Mouse (Mus musculus): ENCODE data around the gene Igf1r. TPM values are rescaled to one million over a fixed set of nuclear protein-coding genes. Genes with fewer than 3 reads are reported as not detected.

The Igf1r gene
- total RNA-seq, 2 experiments from 2014 or later = 52.7 to 54.3 TPM

- no peak for TF ChIP-seq CTCF (IDR thresholded peaks at IDR 0.05)
- Histone ChIP-seq H3K4me3 (no peak overlapping the region), H3K27ac (no peak overlapping the region)
- intact Hi-C loops (cut with DNase I) = no loop called here
- DNase-seq (ENCODE audit: extremely low spot score in 1 of 2, low spot score in 2 of 2) = no peak
Measured at GRCm38 (mm10) chr7:68011385-68012122, 58.9 kb downstream of the Igf1r start.

GRCm38 (mm10) chr7:68012123-68012474 lies 59.5 kb downstream of the Igf1r start:
- Histone ChIP-seq H3K4me3 (no peak overlapping the region), H3K27ac (no peak overlapping the region)
- TF ChIP-seq CTCF (IDR thresholded peaks at IDR 0.05) = no peak
- peak in 1 of 2 experiments; percentile 17 for DNase-seq (ENCODE audit: extremely low spot score in 1 of 2, low spot score in 2 of 2)
- intact Hi-C loops (cut with DNase I) = no loop called here

- H3K27ac ChIP-seq = no peak overlapping the region
- no peak for DNase-seq (ENCODE audit: extremely low spot score in 1 of 2, low spot score in 2 of 2)
- intact Hi-C loops (cut with DNase I) = no loop called here
- TF ChIP-seq CTCF (IDR thresholded peaks at IDR 0.05) = no peak
- no peak overlapping the region for H3K4me3 ChIP-seq
Measured at GRCm38 (mm10) chr7:68014495-68014894, 61.9 kb downstream of the Igf1r start.

- DNase-seq (ENCODE audit: extremely low spot score in 1 of 2, low spot score in 2 of 2) = no peak
- intact Hi-C loops (cut with DNase I) = no loop called here
- H3K4me3 ChIP-seq = no peak overlapping the region
- no peak for TF ChIP-seq CTCF (IDR thresholded peaks at IDR 0.05)
- no peak overlapping the region for H3K27ac ChIP-seq
Measured at GRCm38 (mm10) chr7:68015404-68015803, 62.8 kb downstream of the Igf1r start.

GRCm38 (mm10) chr7:68018038-68018437 lies 65.4 kb downstream of the Igf1r start:
- no peak for TF ChIP-seq CTCF (IDR thresholded peaks at IDR 0.05)
- Histone ChIP-seq H3K27ac (no peak overlapping the region), H3K4me3 (no peak overlapping the region)
- DNase-seq (ENCODE audit: extremely low spot score in 1 of 2, low spot score in 2 of 2) = no peak
- intact Hi-C loops (cut with DNase I) = no loop called here

GRCm38 (mm10) chr7:68020556-68020955 lies 67.9 kb downstream of the Igf1r start:
- no peak overlapping the region for H3K4me3 ChIP-seq
- intact Hi-C loops (cut with DNase I) = no loop called here
- no peak for DNase-seq (ENCODE audit: extremely low spot score in 1 of 2, low spot score in 2 of 2)
- H3K27ac ChIP-seq = no peak overlapping the region
- no peak for TF ChIP-seq CTCF (IDR thresholded peaks at IDR 0.05)

- TF ChIP-seq CTCF (IDR thresholded peaks at IDR 0.05) = no peak
- no peak for DNase-seq (ENCODE audit: extremely low spot score in 1 of 2, low spot score in 2 of 2)
- intact Hi-C loops (cut with DNase I) = no loop called here
- Histone ChIP-seq H3K4me3 (no peak overlapping the region), H3K27ac (no peak overlapping the region)
Measured at GRCm38 (mm10) chr7:68021741-68022140, 69.1 kb downstream of the Igf1r start.

GRCm38 (mm10) chr7:68022188-68022587 lies 69.6 kb downstream of the Igf1r start:
- no peak for DNase-seq (ENCODE audit: extremely low spot score in 1 of 2, low spot score in 2 of 2)
- Histone ChIP-seq H3K4me3 (no peak overlapping the region), H3K27ac (no peak overlapping the region)
- TF ChIP-seq CTCF (IDR thresholded peaks at IDR 0.05) = no peak
- intact Hi-C loops (cut with DNase I) = no loop called here

GRCm38 (mm10) chr7:68023882-68024281 lies 71.3 kb downstream of the Igf1r start:
- TF ChIP-seq CTCF (IDR thresholded peaks at IDR 0.05) = no peak
- intact Hi-C loops (cut with DNase I) = no loop called here
- Histone ChIP-seq H3K4me3 (no peak overlapping the region), H3K27ac (no peak overlapping the region)
- DNase-seq (ENCODE audit: extremely low spot score in 1 of 2, low spot score in 2 of 2) = no peak

- DNase-seq (ENCODE audit: extremely low spot score in 1 of 2, low spot score in 2 of 2) = no peak
- intact Hi-C loops (cut with DNase I) = no loop called here
- Histone ChIP-seq H3K4me3 (no peak overlapping the region), H3K27ac (no peak overlapping the region)
- TF ChIP-seq CTCF (IDR thresholded peaks at IDR 0.05) = no peak
Measured at GRCm38 (mm10) chr7:68024625-68025024, 72.0 kb downstream of the Igf1r start.

- DNase-seq (ENCODE audit: extremely low spot score in 1 of 2, low spot score in 2 of 2) = no peak
- intact Hi-C loops (cut with DNase I) = no loop called here
- TF ChIP-seq CTCF (IDR thresholded peaks at IDR 0.05) = no peak
- Histone ChIP-seq H3K4me3 (no peak overlapping the region), H3K27ac (no peak overlapping the region)
Measured at GRCm38 (mm10) chr7:68025396-68025795, 72.8 kb downstream of the Igf1r start.

GRCm38 (mm10) chr7:68026076-68026475 lies 73.4 kb downstream of the Igf1r start:
- no peak overlapping the region for H3K4me3 ChIP-seq
- no peak for TF ChIP-seq CTCF (IDR thresholded peaks at IDR 0.05)
- no peak for DNase-seq (ENCODE audit: extremely low spot score in 1 of 2, low spot score in 2 of 2)
- H3K27ac ChIP-seq = no peak overlapping the region
- intact Hi-C loops (cut with DNase I) = no loop called here

GRCm38 (mm10) chr7:68028167-68028566 lies 75.5 kb downstream of the Igf1r start:
- intact Hi-C loops (cut with DNase I) = no loop called here
- TF ChIP-seq CTCF (IDR thresholded peaks at IDR 0.05) = no peak
- DNase-seq (ENCODE audit: extremely low spot score in 1 of 2, low spot score in 2 of 2) = no peak
- Histone ChIP-seq H3K4me3 (no peak overlapping the region), H3K27ac (no peak overlapping the region)
